Mouse (Mus musculus) spleen, adult 10 weeks (tissue): Measurements from ENCODE around the gene Sept6. TPM values are rescaled to one million over a fixed set of nuclear protein-coding genes. Genes with fewer than 3 reads are reported as not detected.

Experiments used
- polyA plus RNA-seq: library from polyadenylated mRNA; stranded (reverse); fragments of 350-450 nt; fragmentation: Illumina TruSeq; extraction: RNeasy Lipid Tissue Mini Kit (QIAGEN cat#74804); gene quantifications from one replicate; pipeline ENCODE4 v1.2.3, GENCODE M21; 2015; ENCODE audit warnings: low replicate concordance; ENCODE audit not compliant: insufficient read depth

The Sept6 gene
- polyA plus RNA-seq, result 115 TPM

GRCm38 (mm10) chrX:36991694-36992093 is at the start of gene Sept6:
Gene Sept6 (minus strand): TSS chrX:36991794.

GRCm38 (mm10) chrX:36902321-36903114 is 89.1 kb downstream of the Sept6 start, which contains the start of gene Nkrf:
Gene Nkrf (minus strand): TSS chrX:36902899.

GRCm38 (mm10) chrX:36873765-36874164 is 117.8 kb downstream of the Sept6 start, which contains the start of the genes Ube2a and C330007P06Rik:
Gene Ube2a (plus strand): TSS chrX:36873900.
Gene C330007P06Rik (minus strand): TSS chrX:36874111.

Other genes with a start within 250 kb of the Sept6 start
- gene Slc25a43, start 248.1 kb downstream of the Sept6 start, polyA plus RNA-seq, result 1.2 TPM
- gene Slc25a5, start 196.1 kb downstream of the Sept6 start, polyA plus RNA-seq, result 374 TPM
- 72.3 TPM for gene Ube2a, start 117.9 kb downstream of the Sept6 start, polyA plus RNA-seq
- gene C330007P06Rik, start 117.7 kb downstream of the Sept6 start, polyA plus RNA-seq, result 53.7 TPM
- gene Nkrf, start 88.9 kb downstream of the Sept6 start, polyA plus RNA-seq, result 14.0 TPM
- not detected for gene Sowahd, start 57.1 kb upstream of the Sept6 start, polyA plus RNA-seq
- 2,551 TPM for gene Rpl39, start 93.6 kb upstream of the Sept6 start, polyA plus RNA-seq
- 70.0 TPM for gene Upf3b, start 118.5 kb upstream of the Sept6 start, polyA plus RNA-seq
- gene Nkap, start 135.0 kb upstream of the Sept6 start, polyA plus RNA-seq, result 16.9 TPM
- gene Akap14, start 177.0 kb upstream of the Sept6 start, polyA plus RNA-seq, result not detected
- gene Ndufa1, start 199.4 kb upstream of the Sept6 start, polyA plus RNA-seq, result 138 TPM
- 4.0 TPM for gene Rnf113a1, start 199.5 kb upstream of the Sept6 start, polyA plus RNA-seq
- gene Gm9, start 219.2 kb upstream of the Sept6 start, polyA plus RNA-seq, result not detected
- not detected for gene Rhox1, start 230.5 kb upstream of the Sept6 start, polyA plus RNA-seq